Mouse (Mus musculus): ENCODE results near the gene Glcci1. TPM values are rescaled to one million over a fixed set of nuclear protein-coding genes. Genes with fewer than 3 reads are reported as not detected.

The Glcci1 gene
- total and polyA plus RNA-seq, 3 experiments = 1.8 to 31.1 (median 7.9) TPM

- no peak for TF ChIP-seq USF2 (IDR thresholded peaks at IDR 0.05; ENCODE audit: borderline replicate concordance in 1 of 2, insufficient read depth in 1 of 2, low read depth in 1 of 2, low read length in 2 of 2)
Observed at GRCm38 (mm10) chr6:8488249-8488648, 21.2 kb upstream of the Glcci1 start (continued).

- no peaks in the 10 kb centered on the region for H3K9me3 ChIP-seq (replicated peaks; ENCODE audit: insufficient read depth, low read length)
- H3K4me1 ChIP-seq (ENCODE audit: control insufficient read depth in 1 of 2, insufficient read depth in 2 of 2, low read length in 2 of 2) = peaks cover 42 to 54% of the 10 kb centered on the region in 2 experiments
Observed at GRCm38 (mm10) chr6:8489266-8489665, 20.1 kb upstream of the Glcci1 start.

GRCm38 (mm10) chr6:8489938-8490585, 19.3 kb upstream of the Glcci1 start:
- H3K9me3 ChIP-seq (replicated peaks; ENCODE audit: insufficient read depth, low read length) = no peaks in the 10 kb centered on the region
- no peaks in the 10 kb centered on the region for H3K27me3 ChIP-seq (ENCODE audit: control insufficient read depth in 1 of 2, insufficient read depth in 2 of 2, low read length in 2 of 2)
- peak; percentile 71 for DNase-seq (ENCODE audit: low read depth, low spot score)
- no peaks in the 10 kb centered on the region; the same call in 1 of the 2 replicates for H3K79me2 ChIP-seq (ENCODE audit: control insufficient read depth, insufficient read depth, low read length, poor library complexity)
- TF ChIP-seq EP300 (IDR thresholded peaks at IDR 0.05; ENCODE audit: low read depth in 1 of 2, low read length in 2 of 2) (peak; percentile 59 to 61), USF1 (IDR thresholded peaks at IDR 0.05; ENCODE audit: low read depth, low read length) (no peak), HCFC1 (IDR thresholded peaks at IDR 0.05; ENCODE audit: low read depth, low read length) (0 out of 2 replicates have a peak, but pooled peaks have one; percentile 15), GATA1 (IDR thresholded peaks at IDR 0.05; ENCODE audit: low read depth, low read length) (peak; percentile 22; the same call in 1 of the 2 replicates), ETS1 (IDR thresholded peaks at IDR 0.05; ENCODE audit: low read depth, low read length) (peak; percentile 88), SIN3A (IDR thresholded peaks at IDR 0.05; ENCODE audit: low read length) (peak; percentile 64), MAFK (IDR thresholded peaks at IDR 0.05; ENCODE audit: borderline replicate concordance, low read depth, low read length) (peak; percentile 28; the same call in 1 of the 2 replicates), MYC (IDR thresholded peaks at IDR 0.05; ENCODE audit: low read depth, low read length) (no peak; the same call in 1 of the 2 replicates), JUND (IDR thresholded peaks at IDR 0.05; ENCODE audit: low read depth, low read length) (peak; percentile 78)
- H3K9ac ChIP-seq (ENCODE audit: control insufficient read depth, low read depth, low read length, poor library complexity, severe bottlenecking) = peak overlapping the region; percentile 30
- H3K4me3 ChIP-seq (ENCODE audit: control insufficient read depth in 1 of 2, insufficient read depth in 1 of 2, low read depth in 2 of 2, low read length in 2 of 2) = no peak overlapping the region
- peaks cover 42 to 48% of the 10 kb centered on the region in 2 experiments for H3K4me1 ChIP-seq (ENCODE audit: control insufficient read depth in 1 of 2, insufficient read depth in 2 of 2, low read length in 2 of 2)
- peak overlapping the region; percentile 90 for H3K27ac ChIP-seq (ENCODE audit: control insufficient read depth, low read depth, low read length)
- peaks cover 0 to 51% of the 10 kb centered on the region in 2 experiments; a peak in 2 of 4 replicates for H3K36me3 ChIP-seq (ENCODE audit: control insufficient read depth in 1 of 2, insufficient read depth in 2 of 2, low read length in 2 of 2)

More at GRCm38 (mm10) chr6:8489266-8489665, 20.1 kb upstream of the Glcci1 start:
- H3K9ac ChIP-seq (ENCODE audit: control insufficient read depth, low read depth, low read length, poor library complexity, severe bottlenecking) = no peak overlapping the region
- no peaks in the 10 kb centered on the region for H3K27me3 ChIP-seq (ENCODE audit: control insufficient read depth in 1 of 2, insufficient read depth in 2 of 2, low read length in 2 of 2)
- H3K79me2 ChIP-seq (ENCODE audit: control insufficient read depth, insufficient read depth, low read length, poor library complexity) = no peaks in the 10 kb centered on the region; the same call in 1 of the 2 replicates
- no peak for DNase-seq (ENCODE audit: low read depth, low spot score)
- TF ChIP-seq GABPA (IDR thresholded peaks at IDR 0.05; ENCODE audit: low read depth, low read length) = no peak
- no peak for TF ChIP-seq POLR2AphosphoS5 (IDR thresholded peaks at IDR 0.05; ENCODE audit: borderline replicate concordance, low read depth, low read length)
- TF ChIP-seq SMC3 (IDR thresholded peaks at IDR 0.05; ENCODE audit: low read depth, low read length) = no peak
- no peak for TF ChIP-seq SIN3A (IDR thresholded peaks at IDR 0.05; ENCODE audit: low read length)
- no peak for TF ChIP-seq MEF2A (IDR thresholded peaks at IDR 0.05; ENCODE audit: extremely low read depth, insufficient replicate concordance, low read depth, low read length, poor library complexity, severe bottlenecking)
- no peak for TF ChIP-seq NELFE (IDR thresholded peaks at IDR 0.05; ENCODE audit: low read depth, low read length)
- no peak for TF ChIP-seq TBP (IDR thresholded peaks at IDR 0.05; ENCODE audit: low read depth, low read length)
- no peak overlapping the region for H3K4me3 ChIP-seq (ENCODE audit: control insufficient read depth in 1 of 2, insufficient read depth in 1 of 2, low read depth in 2 of 2, low read length in 2 of 2)
- peak overlapping the region; percentile 65 for H3K27ac ChIP-seq (ENCODE audit: control insufficient read depth, low read depth, low read length)
- H3K36me3 ChIP-seq (ENCODE audit: control insufficient read depth in 1 of 2, insufficient read depth in 2 of 2, low read length in 2 of 2) = peaks cover 0 to 57% of the 10 kb centered on the region in 2 experiments; a peak in 2 of 4 replicates

All from MEL (cell line).